Mouse (Mus musculus): ENCODE results near the gene Prune1.

DNA sequence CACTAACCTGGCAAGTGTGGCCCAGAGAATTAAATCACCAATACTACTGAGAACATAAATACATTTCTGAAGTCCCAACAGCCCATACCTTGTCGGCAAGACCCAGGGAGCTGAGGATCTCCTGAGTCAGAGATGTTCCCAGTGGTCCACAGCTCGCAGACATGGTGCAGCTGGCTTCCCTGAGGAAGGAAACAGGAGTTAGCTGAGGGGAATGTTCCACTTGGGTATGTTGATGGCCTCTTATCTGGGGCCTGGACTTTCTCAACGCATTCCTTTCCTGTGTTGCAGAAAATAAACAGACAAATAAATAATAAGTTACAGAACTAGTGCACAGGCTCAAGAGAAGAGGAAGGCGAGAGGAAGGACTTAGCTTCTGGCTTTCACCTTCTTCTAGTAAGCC, 24.4 kb upstream of the Prune1 start:
- no peak for TF ChIP-seq CTCF (IDR thresholded peaks at IDR 0.05; ENCODE audit: borderline replicate concordance, extremely low read depth, insufficient read depth, insufficient read length)
- no peak for TF ChIP-seq POLR2A (IDR thresholded peaks at IDR 0.05; ENCODE audit: borderline replicate concordance, extremely low read depth, insufficient read depth, insufficient read length, poor library complexity, severe bottlenecking)

Data from brain, embryonic 14.5 days (tissue).